Comparison of ENCODE assay signal across 8 mouse cellular contexts in the genomic region with DNA sequence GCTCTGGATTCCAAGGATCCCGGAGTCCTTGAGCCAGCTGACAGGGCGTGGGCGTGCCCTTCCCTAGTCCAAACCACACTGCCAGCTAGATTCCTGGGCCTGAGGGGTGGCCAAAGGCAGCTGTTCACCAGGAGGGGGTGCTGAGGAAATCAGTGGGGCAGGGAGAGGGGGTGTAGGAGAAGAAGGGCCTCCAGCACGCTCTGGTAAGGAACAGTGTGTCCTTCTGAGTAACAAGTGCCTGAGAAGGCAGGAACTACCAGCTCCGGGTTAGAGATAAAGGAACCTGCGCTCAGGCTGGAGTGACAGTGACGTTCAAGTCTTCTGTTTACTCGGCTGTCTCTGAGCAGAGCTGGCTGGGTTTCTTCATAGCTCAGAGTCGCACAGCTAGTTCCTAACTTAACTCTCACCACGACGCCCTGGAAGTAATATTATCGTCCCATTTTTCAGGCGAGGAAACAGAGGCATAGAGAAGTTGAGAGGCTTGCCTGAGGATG. TPM values are rescaled to one million over a fixed set of nuclear protein-coding genes. Genes with fewer than 3 reads are reported as not detected.
DNase-seq lines count a peak whose midpoint lies in the region; ATAC-seq and TF ChIP-seq lines count a peak whose summit lies in the region.

No protein-coding gene starts in this region.

- no peak overlapping the region for H3K4me3 ChIP-seq in cerebellum, adult 2 months (replicated peaks; ENCODE audit: insufficient read depth, low read depth, low read length)
- H3K4me3 ChIP-seq in embryonic facial prominence, embryonic 14.5 days (ENCODE audit: low read depth, low read length), result no peak overlapping the region

- H3K36me3 ChIP-seq in embryonic facial prominence, embryonic 14.5 days (ENCODE audit: control insufficient read depth, insufficient read depth, low read length), result no peaks in the 10 kb centered on the region

- WGBS in cerebellum, adult 2 months, result 40% methylated on average over 13 of the region's 13 CpGs
- WGBS in embryonic facial prominence, embryonic 14.5 days, result 46% methylated on average over 13 of the region's 13 CpGs

- 0 out of 2 replicates have a peak overlapping the region, but pooled peaks have one; percentile 4 for H3K4me2 ChIP-seq in embryonic facial prominence, embryonic 14.5 days (ENCODE audit: low read depth, low read length)

- TF ChIP-seq CTCF in cerebellum, adult 2 months (IDR thresholded peaks at IDR 0.05; ENCODE audit: borderline replicate concordance, insufficient read depth, low read depth, low read length), result no peak

- peak; percentile 26; the same call in 1 of the 2 replicates for ATAC-seq in embryonic facial prominence, embryonic 14.5 days (ENCODE audit: low read depth)

- H3K27ac ChIP-seq in cerebellum, adult 2 months (ENCODE audit: insufficient read depth, low read length), result peak overlapping the region; percentile 20
- H3K27ac ChIP-seq in embryonic facial prominence, embryonic 14.5 days (replicated peaks; ENCODE audit: low read depth, low read length), result peak overlapping the region; percentile 74

- no peak for DNase-seq in cerebellum, adult 2 months
- DNase-seq in cerebellum, adult 11-12 months, result no peak
- DNase-seq in 3134 (ENCODE audit: extremely low read depth, insufficient read length, low spot score), result peak; percentile 75
- DNase-seq in embryonic facial prominence, embryonic 14.5 days (ENCODE audit: low spot score), result peak; percentile 76
- DNase-seq in heart, postnatal 25 days (ENCODE audit: low spot score), result peak; percentile 79
- DNase-seq in lung, postnatal 4 days, result peak; percentile 76 to 87
- DNase-seq in urinary bladder, postnatal 10 days (ENCODE audit: low spot score), result no peak
- no peak for DNase-seq in left cerebral cortex, adult 8-10 months (ENCODE audit: low spot score in 2 of 2)

- H3K9ac ChIP-seq in embryonic facial prominence, embryonic 14.5 days (ENCODE audit: low read depth, low read length), result no peak overlapping the region

- H3K9me3 ChIP-seq in embryonic facial prominence, embryonic 14.5 days (ENCODE audit: control insufficient read depth, low read length), result no peaks in the 10 kb centered on the region

- intact Hi-C loops in heart, postnatal 25 days (cut with DNase I), result loop anchor here (5.0 kb wide), 1 partner anchor 96 kb away; the partner anchor contains the start of gene Ahdc1

- peaks cover 26% of the 10 kb centered on the region for H3K4me1 ChIP-seq in cerebellum, adult 2 months (ENCODE audit: control insufficient read depth, insufficient read depth, low read length)
- peaks cover 32% of the 10 kb centered on the region for H3K4me1 ChIP-seq in embryonic facial prominence, embryonic 14.5 days (ENCODE audit: control insufficient read depth, insufficient read depth, low read length)

- no peaks in the 10 kb centered on the region for H3K27me3 ChIP-seq in cerebellum, adult 2 months (ENCODE audit: control insufficient read depth, insufficient read depth, low read length)
- H3K27me3 ChIP-seq in embryonic facial prominence, embryonic 14.5 days (replicated peaks; ENCODE audit: control insufficient read depth, insufficient read depth, low read length), result no peaks in the 10 kb centered on the region

- TF ChIP-seq POLR2A in cerebellum, adult 2 months (IDR thresholded peaks at IDR 0.05; ENCODE audit: borderline replicate concordance, insufficient read depth, low read length), result no peak

RNA-seq across cellular contexts. Expression of gene Wasf2, which starts 22.5 kb away (rescaled TPM):
- polyA plus RNA-seq in cerebellum, adult 2 months (2012; rRNA removed), result 15.0 and 16.3 TPM in 2 replicates
- 83.4 and 92.4 TPM in 2 replicates for polyA plus RNA-seq in embryonic facial prominence, embryonic 14.5 days (2014; fragmentation: Nextera tagmentation; extraction: Ambion mirVana)
- 100 to 1,000 TPM in 1 of 2 experiments, 10 to 100 TPM in 1; 77.7 to 110 TPM for total RNA-seq in heart, postnatal 25 days (2021)
- 10 to 100 TPM; 27.4 to 42.1 (median 38.9) TPM for total RNA-seq in left cerebral cortex, adult 8-10 months (2022)

Comparison
In these comparisons a context has a peak if more than half of its experiments do, and no peak if none do; other contexts are left out.
1. DNase-seq: peak in 3134 (single experiment), embryonic facial prominence, embryonic 14.5 days (single experiment), heart, postnatal 25 days (single experiment) and lung, postnatal 4 days (2 of 2); none in cerebellum, adult 2 months (0 of 2), cerebellum, adult 11-12 months (single experiment), urinary bladder, postnatal 10 days (single experiment) and left cerebral cortex, adult 8-10 months (0 of 2).